Mouse (Mus musculus) 3134 (cell line): ENCODE measurements around the gene Bloc1s4.

Experiments
- DNase-seq: peaks from one replicate; pipeline ENCODE4 v3.0.0-alpha.2; 2011; ENCODE audit warnings: low spot score; ENCODE audit not compliant: insufficient read length; ENCODE audit errors: extremely low read depth

Bloc1s4 gene

DNA sequence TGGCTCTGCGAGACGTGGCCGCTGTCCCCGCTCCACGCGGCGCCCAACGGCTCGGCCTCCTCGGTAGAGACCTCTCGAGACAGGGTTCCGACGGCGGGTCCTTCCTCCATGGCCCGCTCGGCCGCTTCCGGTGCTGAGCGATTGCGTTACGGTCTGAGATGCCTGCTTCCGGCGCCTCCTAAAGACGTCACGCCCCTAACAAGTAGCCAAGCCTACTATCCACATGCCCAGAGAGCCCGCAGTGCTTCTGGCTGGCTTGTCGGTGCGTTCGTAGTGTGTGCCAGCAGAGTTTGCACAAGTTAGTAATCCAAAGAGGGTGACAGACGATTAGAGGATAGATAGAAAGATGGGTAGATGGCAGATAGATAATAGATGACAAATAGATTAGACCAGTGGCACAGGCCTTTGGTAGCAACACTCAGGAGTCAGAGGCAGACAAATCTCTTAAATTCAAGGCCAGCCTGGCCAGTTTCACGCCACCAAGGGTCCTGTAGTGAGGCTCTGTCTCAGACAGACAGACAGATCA is at the start of gene Bloc1s4:
Gene Bloc1s4, minus strand, starts transcription at position 115 of the 526 bp plus-strand sequence.
- DNase-seq: peak; percentile 80

DNA sequence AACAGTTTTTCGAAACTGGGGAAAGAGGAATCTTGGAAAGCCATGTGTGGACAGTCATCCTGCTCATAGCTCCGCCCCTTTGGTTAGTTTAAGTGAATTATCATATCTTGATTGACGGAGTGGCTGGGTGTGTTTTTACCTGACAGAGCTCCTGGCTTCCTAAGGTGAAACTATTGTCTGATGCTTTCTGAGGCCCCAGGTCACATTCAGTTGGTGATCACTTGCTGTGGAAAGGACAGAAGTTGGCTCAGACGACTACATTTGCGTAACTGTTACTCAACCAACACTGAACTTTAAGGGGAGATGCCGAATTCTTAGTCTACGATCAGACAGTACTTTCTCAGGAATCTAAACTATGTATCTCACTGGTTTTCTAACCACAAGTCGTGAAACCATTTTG is 48.8 kb upstream of the Bloc1s4 start:
- DNase-seq: peak; percentile 28

DNA sequence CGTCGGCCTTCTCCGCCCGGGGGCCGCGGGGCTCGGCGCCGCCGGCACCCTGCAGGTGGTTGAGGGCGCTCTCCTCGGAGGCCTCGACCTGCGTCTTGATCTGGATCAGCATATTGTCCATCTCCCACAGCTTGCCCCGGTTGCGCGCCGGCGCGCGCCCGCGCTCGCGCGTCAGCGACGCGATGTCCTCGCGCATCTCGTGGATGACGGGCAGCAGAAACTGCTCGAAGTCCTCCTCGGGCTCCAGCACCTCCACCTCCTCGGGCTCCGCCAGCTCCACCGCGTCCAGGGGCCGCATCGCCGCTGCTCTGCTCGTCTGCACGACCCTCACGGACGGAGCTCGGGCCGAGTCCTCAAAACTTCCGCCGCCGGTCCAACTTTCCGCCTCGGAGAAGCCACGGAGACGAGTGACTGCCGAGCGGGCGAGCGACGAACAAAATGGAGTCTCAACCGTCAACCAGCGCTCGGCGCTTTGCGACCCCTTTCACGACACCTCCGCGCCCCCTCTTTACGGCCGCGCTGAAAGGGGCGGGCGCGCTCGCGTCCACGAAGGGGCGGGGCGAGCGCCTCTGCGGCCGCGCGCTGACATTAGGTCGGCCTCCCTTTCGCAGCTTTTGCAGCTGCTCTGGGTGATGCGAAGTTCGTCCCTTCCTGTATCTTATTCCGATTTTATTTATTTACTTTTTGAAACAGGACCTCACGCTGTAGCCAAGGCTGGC is 48.0 kb upstream of the Bloc1s4 start, which contains the start of gene Mrfap1:
Gene Mrfap1, minus strand, starts transcription at position 477 of the 719 bp plus-strand sequence.
- DNase-seq: peak; percentile 95

DNA sequence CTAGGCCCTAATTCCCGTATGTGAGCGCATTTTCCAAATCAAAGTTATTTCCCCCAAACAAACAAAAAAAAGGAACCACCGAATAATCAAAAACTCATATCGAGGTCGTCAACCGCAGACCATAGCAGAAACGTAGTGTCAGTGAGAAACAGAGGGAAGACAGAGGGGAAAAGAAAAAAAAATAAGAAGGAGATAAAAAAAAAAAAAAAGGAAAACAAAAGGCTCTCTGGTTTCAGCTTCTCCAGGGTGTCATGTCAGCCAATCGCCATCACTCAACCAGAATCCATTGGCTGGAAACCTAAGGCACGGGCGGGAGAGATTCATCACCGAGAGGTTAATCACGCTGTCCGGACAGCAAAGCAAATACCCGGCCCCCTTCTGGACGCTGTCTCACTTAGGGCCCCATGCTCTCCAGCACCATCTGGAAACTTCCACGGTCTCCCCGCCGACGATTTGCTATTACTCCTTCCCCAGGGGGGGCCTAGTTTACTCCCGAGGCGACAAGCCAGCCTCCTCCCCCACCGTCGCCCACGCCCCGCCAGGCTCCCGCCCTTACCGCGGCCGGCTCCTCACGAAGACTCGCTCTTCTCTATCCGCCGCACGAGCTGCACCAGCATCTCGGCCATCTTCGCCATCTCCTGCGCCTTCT is 47.3 kb upstream of the Bloc1s4 start:
- peak; percentile 82 for DNase-seq

DNA sequence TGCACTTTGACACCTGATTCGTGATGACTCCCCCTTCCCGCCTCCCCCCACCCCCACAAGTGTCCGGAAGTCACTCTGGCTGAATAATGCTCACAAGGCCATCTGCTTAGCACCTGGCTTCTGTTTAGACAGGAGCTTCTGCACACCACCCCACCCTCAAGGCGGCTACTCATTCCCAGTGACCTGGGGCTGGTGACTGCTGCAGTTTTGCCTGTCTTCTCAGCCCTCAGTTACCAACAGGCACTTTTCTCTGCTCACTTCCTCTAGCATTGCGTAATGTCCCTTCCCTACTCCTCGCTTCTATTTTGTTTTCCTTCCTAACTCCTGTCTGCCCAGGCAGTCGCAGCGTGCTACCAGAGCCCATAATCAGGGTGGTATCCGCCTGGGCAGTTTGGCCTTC is 43.4 kb upstream of the Bloc1s4 start:
- DNase-seq: no peak

DNA sequence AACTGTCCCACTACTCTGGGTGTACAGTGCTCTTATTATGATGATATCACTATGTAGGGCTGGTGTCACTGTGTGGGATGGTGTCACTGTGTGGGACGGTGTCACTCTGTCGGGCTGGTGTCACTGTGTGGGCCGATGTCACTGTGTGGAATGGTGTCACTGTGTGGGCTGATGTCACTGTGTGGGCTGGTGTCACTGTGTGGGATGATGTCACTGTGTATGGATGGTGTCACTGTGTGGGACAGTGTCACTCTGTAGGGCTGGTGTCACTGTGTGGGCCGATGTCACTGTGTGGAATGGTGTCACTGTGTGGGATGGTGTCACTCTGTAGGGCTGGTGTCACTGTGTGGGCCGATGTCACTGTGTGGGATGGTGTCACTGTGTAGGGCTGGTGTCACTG is 37.6 kb upstream of the Bloc1s4 start:
- no peak for DNase-seq

DNA sequence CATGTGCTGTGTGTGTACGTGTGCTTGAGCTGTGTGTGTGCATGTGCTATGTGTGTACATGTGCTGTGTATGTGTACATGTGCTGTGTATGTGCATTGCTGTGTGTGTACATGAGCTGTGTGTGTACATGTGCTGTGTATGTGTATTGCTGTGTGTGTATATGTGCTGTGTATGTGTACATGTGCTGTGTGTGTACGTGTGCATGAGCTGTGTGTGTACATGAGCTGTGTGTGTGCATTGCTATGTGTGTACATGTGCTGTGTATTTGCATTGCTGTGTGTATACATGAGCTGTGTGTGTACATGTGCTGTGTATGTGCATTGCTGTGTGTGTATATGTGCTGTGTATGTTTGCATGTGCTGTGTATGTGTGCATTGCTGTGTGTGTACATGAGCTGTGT is 31.1 kb upstream of the Bloc1s4 start:
- DNase-seq: no peak

DNA sequence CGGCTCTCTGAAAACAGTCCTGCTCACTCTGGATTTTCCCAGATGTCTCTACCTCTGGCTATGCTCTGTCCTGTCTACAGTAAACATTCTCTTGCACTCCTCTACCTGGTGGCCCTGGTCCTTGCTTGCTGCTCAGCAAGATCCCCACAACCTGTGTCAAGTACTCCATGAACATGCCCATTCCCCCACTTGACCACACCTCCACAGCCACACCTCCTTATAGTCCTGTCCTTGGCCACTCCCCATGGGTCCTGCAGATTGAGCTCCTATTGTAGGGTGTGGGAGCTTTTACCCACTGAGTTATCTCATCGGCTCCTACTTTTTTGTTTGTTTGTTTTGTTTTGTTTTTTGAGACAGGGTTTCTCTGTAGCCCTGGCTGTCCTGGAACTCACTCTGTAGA is 30.5 kb upstream of the Bloc1s4 start:
- DNase-seq: no peak

DNA sequence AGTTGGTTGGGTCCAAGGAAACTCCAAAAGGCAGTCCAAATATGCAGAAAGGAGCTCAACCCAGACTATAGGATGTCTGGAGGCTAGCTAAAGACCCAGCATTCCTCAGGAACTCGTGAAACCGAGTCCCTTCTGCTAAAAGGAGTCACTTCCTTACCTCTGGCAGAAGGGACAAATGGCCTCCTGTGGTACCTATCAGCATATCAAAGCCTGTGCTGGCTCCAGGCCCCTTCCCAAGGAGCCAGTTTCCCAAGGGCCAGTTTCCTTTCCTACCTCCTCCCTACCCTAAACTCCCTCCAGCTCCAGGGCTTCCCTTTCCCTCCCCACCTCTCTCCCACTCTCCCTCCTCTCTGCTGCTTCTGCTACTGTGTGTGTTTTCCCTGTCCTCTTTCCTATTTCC is 28.7 kb upstream of the Bloc1s4 start:
- DNase-seq: no peak

DNA sequence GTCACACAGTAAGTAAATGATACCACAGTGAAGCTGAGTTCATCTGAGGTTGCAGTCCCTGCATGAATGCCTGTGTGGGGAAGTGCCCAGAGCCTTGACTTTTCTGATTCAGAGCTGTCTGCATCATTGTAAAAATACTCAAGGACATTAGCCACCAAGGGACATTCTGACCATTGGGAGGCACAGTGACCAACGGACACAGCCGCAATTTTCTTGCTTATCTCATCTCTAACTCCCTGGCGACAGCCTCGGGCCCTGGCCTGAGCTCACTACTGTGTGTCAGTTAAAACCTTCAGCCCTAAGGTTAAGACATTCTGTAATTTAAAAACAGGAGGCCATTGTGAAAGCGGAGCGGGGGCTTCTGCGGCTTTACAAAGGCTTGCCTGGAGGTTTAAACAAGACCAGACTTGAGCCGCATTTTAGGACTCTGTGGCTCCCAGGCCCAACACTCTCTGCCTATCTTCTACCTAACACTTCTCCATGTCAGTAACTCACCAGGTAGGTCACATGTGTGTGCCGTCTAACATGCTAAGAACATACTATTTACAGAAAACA is 27.6 kb upstream of the Bloc1s4 start:
- no peak for DNase-seq

DNA sequence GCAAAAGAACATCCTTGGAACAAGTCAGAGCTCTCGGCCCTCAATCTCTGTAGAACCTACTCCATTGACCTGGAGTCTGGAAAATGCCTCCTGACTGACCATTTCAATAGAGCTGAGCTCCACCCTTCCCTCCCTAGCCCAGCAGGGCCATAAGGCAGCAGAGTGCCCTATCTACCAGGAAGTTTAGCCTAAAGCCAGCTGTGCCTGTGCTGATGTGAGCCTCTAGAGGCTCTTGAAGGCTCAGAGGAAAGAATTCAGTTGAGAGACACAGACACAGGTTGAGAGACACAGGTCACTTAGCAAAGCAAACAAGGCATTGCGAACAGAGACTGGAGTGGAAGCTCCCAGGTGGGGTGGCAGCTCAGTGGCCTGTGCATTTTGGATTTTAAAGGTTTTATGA is 26.9 kb upstream of the Bloc1s4 start:
- DNase-seq: no peak

DNA sequence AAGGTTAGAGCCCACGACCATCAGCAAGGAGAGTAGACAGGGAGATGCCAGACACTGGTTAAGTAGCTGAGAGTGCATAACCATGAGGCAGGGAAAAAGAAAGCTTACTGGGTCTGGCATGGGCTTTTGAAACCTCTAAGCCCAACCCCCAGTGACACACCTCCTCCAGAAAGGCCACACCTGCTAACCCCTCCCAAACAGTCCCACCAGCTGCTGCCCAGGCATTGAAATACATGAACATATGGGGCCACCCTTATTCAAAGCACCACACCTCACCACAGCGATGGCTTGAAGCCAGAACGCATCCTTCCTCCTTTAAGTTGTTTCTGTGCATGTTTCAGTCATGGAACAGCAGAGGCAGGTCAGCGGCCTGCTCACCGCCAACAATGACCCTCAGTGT is 24.1 kb upstream of the Bloc1s4 start:
- no peak for DNase-seq

DNA sequence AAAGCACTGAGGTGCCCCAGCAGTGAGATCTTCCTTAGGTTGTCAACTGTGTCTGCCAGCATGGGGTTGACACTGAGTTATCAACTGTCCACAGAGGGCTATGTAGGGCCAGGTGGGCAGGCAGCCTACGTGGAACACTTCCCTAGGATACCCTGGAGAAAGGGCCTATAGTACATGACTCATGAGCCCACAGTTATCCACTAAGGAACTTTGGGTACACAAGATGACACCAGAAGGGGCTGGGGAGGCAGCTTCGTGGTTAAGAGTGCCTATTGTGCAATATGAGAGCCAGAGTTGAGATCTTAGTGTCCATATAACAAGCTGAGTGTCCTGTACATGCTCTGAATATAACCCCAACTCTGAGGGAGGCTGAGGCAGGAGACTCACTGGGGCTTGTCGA is 21.2 kb upstream of the Bloc1s4 start:
- DNase-seq: no peak

DNA sequence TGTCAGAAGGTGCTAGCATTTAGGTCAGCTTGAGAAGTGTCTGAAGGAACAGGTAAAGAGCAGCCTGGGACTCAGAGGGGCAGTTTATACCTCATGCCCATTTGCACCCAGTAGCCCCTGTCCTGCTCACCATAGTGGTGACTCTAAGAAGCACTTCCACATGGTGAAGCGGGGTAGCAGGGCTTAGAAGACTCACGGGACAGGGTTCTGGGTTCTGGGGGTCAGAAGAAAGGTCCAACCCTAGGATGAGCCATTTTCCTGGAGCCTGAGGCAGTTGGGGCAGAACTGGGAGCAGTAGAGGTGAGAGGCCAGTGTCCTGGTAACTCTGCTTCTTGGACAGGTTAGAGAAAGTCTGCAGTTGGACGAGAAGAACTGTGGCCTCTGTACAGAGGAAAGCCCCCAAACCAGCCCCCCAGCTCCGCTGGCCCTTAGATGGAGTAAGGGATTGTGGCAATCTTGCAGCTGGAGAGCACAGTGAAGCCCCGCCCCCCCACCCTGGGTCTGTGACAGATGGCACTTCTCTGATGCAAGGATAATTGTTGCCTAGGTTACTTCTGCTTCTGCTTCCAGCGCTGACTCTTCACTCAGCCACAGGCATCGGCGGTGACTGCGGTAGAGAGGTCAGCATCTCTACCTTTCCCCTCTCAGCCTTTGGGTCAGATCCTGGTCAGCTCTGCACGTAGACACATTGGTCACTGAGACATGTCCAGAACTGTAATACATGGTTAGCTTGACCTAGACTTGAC is 18.7 kb upstream of the Bloc1s4 start:
- no peak for DNase-seq

DNA sequence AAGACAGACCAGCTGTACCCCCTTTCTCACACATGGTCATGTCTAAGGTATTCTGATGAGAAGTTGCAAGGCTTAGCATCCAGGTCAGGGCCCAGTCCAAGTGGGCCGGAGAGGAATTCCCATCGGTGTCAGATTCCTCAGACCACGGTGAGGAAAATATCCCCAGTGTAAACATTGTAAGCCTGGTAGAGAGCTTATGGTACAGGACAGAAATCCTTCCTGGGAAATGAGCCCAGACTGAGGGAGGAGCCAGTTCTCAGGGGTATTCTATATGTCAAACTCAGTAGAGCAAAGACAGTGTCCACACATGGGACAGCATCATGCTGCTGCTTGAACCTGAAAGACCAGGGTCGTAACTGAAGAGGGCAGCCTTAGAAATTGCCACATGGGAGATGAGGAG is 11.4 kb upstream of the Bloc1s4 start:
- DNase-seq: no peak

DNA sequence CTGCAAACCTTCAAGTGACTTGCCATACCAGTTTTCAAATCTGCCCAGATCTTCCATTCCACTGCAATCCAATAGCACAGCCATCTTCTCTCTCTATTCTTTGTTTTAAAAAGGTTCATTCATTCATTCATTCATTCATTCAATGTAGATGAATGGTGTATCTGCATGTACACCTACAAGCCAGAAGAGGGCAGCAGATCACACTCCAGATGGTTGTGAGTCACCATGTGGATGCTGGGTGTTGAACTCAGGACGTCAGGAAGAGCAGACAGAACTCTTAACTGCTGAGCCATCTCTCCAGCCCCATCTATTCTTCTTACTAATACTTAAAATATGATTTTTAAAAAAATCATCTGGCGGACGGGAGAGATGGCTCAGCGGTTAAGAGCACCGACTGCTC is 8.6 kb upstream of the Bloc1s4 start:
- DNase-seq: peak; percentile 43

DNA sequence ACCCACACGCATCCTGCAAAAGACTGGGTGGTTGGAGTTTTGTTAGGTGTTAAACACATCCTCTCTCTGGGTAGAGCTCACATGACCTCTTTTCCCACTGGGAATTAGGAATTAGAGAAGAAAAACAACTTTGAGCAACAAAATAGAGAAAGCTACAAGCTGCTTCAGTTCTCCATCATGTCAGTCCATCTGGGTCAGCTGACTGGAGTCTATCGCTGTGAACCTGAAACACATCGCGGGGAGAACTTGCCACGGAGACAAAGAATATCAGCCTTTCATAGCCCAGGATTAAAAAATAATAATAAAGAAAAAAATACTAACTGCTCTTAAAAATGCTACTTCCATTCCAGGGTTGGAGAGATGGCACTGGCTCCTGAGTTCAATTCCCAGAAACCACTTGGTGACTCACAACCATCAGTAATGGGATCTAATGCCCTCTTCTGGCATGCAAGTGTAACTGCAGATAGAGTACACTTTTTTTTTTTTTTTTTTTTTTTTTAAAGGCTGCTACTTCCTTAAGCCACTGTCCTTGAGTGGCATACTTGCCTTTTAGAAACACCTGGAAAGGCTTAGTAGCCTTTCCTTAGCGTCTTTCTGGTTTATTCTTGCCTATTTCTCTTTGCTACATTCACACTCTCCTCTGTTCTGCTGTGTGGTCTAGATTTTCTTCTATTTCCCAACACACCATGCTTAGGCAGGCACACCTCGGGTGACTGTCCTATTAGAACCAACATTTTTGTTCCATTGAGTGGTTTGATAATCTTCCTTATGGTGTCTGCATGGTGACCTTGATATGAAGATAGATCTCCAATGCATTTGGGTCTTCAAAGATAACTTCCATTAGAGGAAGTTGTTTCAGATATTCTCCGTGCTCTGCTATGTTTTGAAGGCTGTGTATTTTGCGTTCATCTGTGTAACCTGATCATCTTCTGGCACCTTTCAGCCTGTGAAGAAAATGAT is 1.9 kb upstream of the Bloc1s4 start:
- DNase-seq: no peak

DNA sequence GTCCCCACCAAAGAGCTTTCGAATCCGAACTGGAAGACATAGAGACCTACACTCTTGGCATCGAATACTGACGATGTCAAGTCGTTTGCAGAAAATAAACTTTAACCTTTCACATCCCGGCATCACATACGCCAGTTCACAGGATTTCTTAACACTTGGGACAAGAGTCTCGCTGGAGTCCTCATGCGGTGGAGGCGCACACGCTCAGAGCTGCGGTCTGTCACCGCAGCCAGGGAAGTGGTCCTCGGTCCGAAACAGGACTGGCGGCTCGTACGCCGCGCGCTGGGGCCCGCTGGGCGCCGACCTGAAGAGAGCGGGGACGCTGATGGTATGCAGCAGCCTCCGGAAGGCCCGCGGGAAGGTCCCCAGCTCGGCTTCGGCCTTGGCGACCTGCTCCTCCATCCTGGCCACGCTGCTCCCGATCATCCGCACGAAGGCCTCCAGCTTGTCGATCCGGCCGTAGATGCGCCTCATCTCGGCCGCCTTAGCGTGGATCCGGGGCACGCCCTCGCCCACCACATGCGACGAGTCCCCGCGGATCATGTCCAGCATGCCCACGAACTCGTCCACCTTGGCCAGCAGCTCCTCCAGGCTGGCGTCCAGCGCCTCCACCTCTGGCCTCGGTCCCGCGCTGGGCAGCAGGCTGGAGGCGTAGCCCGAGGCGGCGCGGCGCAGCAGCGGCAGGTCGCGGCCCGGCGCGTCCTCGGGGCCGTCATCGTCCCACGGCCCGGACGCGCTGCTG is 485 bp downstream of the Bloc1s4 start:
- no peak for DNase-seq

DNA sequence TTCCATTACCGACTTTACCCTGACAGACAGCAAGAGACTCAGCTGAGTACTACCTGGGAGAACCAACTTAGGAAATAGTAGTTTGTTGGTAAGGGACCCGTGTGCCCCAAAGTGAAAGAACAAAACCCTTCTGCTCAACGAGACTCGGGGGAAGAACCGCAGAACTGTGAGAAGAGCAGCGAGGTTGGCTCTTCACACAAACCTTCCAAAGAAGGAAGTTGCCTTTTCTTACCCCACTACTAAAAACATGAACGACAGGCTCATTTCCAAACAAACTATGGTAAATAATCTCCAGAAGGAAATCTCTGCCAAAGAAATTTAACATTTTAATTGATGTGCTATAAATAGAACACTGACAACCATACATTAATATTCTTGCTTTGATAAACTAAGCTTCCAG is 1.4 kb downstream of the Bloc1s4 start:
- DNase-seq: no peak
